Mouse (Mus musculus) megakaryocyte, embryonic 14.5 days (primary cell): ENCODE measurements around the gene Tcstv1. TPM values are rescaled to one million over a fixed set of nuclear protein-coding genes. Genes with fewer than 3 reads are reported as not detected.
"Not testable (repeated sequence)": the region's sequence is repeated elsewhere in the genome, so short reads cannot be mapped to it uniquely, and the experiment has no call there.

Experiments
- H3K27me3 ChIP-seq: replicated peaks from 2 replicates; pipeline ENCODE3; 2012; ENCODE audit warnings: inconsistent platforms
- H3K36me3 ChIP-seq: replicated peaks from 2 replicates; pipeline ENCODE3; 2012; ENCODE audit warnings: low read length, inconsistent platforms, mixed read lengths
- H3K4me1 ChIP-seq: 2 replicates; pipeline ENCODE4 v1.6.1; 2012; ENCODE audit warnings: inconsistent platforms
- H3K4me3 ChIP-seq: replicated peaks from 2 replicates; pipeline ENCODE3; 2012; ENCODE audit warnings: moderate library complexity, mild to moderate bottlenecking, inconsistent platforms
- H3K9me3 ChIP-seq: 2 replicates; pipeline ENCODE4 v1.6.1; 2012; ENCODE audit warnings: inconsistent platforms
- polyA plus RNA-seq: library from polyadenylated mRNA; stranded (reverse); fragments of >175 nt; gene quantifications from 2 replicates; pipeline ENCODE4 v1.2.3, GENCODE M21; 2012; ENCODE audit warnings: low replicate concordance; ENCODE audit not compliant: insufficient read depth

Tcstv1 gene
- polyA plus RNA-seq: not detected in 2 replicates

DNA sequence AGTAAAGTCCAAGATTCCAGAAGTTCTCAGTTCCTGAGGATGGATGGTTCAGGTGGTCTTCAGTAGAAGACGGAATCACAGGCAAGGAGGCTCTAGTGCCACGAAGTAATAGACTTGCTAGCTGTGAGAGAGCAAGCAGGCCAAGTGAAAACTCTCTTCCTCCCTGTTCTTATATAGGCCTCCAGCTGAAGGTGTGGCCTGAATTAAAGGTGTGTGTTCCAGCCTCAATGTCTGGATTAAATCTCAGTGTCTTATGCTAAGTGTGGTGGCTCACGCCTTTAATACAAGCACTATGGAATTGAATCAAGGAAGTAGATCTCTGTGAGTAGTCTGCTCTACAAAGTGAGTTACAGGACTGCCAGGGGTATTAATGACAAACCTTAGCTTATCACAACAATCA lies at the start of gene Tcstv1:
TSS of gene Tcstv1 (minus strand) at position 101 of the 400 bp plus-strand sequence.
- not testable (repeated sequence) for H3K36me3 ChIP-seq, H3K4me1 ChIP-seq, H3K4me3 ChIP-seq

GRCm38 (mm10) chr13:119929172-119929571 lies 34.6 kb upstream of the Tcstv1 start, which contains the start of gene Gm21761:
Gene Gm21761 (minus strand): TSS chr13:119929272.
- not testable (repeated sequence) for H3K36me3 ChIP-seq, H3K4me3 ChIP-seq, H3K4me1 ChIP-seq, H3K27me3 ChIP-seq, H3K9me3 ChIP-seq

More for the DNA sequence above, at the start of gene Tcstv1:
- not testable (repeated sequence) for H3K27me3 ChIP-seq, H3K9me3 ChIP-seq

DNA sequence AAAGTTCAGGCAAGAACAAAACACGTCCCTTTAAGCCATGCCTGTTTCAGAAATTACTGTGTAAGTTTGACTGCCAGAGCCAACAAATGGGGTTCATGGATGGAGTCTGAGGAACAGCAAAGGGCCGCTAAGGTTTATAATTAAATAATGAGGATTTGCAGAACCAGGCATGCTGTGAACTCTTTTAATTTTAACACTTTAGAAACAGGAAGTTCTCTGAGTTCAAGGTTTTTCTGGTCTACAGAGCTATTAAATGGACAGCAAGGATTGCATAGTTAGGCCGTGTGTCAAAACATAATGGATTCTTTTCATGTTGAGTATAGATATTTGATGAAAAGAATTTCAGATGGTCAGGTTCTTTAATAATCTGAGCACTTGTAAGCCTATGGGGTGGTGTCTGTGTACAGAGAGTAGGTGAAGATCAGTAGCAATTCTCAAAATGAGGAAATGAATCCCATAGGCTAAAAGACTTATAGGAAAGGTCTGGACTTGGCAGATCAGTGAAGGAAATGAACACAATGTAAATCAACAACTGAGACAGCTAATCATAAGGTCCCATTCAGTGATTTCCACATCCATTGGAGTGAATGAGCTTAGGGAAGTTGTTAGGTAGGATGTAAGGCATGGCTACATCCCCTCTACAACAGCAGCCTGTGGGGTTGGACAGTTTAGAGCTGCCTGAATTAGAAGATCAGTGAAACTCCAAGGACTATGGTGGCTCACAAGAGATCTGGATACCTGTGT lies 30.2 kb upstream of the Tcstv1 start:
- H3K9me3 ChIP-seq, H3K27me3 ChIP-seq, H3K4me3 ChIP-seq, H3K36me3 ChIP-seq, H3K4me1 ChIP-seq: not testable (repeated sequence)

DNA sequence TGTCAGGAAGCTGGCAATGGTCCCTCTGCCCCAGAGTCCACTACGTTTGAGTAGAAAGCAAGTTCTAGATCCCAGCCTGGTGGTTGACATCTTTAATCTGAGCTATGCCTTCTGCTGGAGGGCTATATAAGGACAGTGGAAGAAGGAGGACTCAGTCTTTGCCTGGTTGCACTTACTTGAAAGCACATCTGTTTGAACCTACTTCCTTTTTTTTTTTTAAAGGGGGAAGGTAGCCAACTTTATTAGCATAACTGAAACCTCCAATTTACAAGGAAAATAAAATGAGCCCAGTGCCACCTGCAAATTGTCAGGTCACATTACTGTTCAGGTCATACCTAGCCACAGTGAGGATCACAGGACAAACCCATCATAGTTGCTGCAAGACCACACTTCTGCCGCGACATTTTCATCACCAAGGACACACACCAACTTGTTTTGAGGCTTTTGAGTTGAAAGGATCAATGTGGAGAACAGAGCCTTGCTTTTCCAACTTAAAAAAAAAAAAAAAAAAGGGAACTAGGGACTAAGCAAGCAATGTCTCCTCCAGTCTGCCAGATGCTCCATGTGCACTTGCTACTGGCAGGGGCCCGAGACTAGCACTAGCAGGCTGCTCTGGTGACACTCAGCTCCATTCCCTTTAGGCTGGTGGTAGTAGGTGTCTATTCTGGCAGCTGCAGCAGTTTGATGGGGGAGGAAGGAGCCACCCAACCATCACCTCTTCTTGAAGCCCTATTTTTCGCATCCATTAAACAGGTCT lies 22.6 kb upstream of the Tcstv1 start:
- not testable (repeated sequence) for H3K36me3 ChIP-seq, H3K9me3 ChIP-seq, H3K4me3 ChIP-seq, H3K4me1 ChIP-seq, H3K27me3 ChIP-seq

DNA sequence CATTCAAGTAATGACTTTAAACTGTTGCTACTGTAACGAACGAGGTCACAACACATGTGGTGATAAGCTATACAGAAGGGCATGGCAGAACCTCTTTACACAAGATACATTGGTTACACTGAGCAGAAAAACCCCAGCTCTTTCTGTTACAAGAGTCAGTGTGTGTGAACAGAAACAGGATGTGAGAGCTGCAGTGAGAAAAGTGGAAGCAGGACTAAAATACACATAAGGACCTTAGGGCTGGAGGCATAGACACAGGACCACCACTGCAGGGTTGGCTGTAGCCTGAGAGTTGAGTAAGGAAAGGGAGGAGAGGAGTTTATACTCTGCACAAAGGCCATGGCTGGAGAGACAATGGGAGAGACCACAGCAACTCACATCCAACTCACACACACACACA lies 21.9 kb upstream of the Tcstv1 start:
- not testable (repeated sequence) for H3K27me3 ChIP-seq, H3K36me3 ChIP-seq, H3K4me3 ChIP-seq, H3K4me1 ChIP-seq, H3K9me3 ChIP-seq

- not testable (repeated sequence) for H3K9me3 ChIP-seq, H3K4me1 ChIP-seq, H3K36me3 ChIP-seq, H3K4me3 ChIP-seq, H3K27me3 ChIP-seq
These were observed 4.0 kb upstream of the Tcstv1 start for GRCm38 (mm10) chr13:119898549-119898948.

DNA sequence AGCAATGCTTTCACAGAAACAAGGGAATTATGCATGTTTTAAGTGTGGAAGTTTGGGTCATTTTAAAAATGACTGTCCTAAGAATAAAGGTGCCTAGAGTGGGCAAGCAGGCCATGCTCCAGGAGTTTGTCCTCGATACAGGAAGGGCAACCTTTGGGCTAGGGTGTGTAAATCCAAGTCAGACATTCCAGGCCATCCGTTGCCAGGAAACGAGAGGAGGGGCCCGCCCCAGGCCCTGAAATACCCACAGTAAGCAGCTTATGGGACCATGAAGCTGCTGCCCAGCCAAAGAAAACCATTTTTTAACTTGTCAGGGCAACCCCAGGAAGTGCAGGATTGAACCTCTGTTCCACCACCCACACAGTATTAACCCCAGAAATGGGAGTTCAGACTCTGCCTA lies 7.7 kb downstream of the Tcstv1 start:
- not testable (repeated sequence) for H3K27me3 ChIP-seq, H3K4me3 ChIP-seq, H3K4me1 ChIP-seq, H3K36me3 ChIP-seq, H3K9me3 ChIP-seq

DNA sequence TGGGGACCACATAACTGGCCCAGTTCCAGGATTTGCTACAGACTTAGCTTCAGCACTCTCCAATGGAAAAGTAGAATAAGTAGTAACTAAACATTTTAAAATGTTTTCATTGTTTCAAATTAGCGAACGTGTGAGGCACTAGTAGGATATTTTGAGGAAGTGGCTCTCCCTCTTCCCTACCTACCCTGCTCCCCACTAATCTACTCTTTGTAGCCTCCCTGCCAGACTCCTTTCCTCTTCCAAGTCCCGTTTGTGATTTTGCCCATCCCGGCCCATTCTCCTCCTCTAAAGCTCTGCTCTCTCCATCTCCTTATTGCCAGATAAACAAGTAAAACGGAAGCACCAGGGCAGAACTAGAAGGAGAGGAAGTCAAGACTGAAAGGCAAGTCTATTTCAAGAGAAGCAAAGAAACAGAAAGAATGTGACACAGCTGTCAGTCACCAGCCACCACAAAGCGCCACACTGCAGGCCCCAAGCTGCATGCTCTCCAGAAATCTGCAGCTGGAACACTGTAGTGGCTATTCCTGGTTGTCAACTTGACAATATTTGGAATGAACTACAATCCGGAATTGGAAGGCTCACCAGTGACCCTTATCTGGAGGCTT lies 30.1 kb downstream of the Tcstv1 start:
- not testable (repeated sequence) for H3K9me3 ChIP-seq, H3K27me3 ChIP-seq, H3K36me3 ChIP-seq, H3K4me1 ChIP-seq, H3K4me3 ChIP-seq

- not testable (repeated sequence) for H3K27me3 ChIP-seq, H3K9me3 ChIP-seq, H3K4me1 ChIP-seq, H3K36me3 ChIP-seq, H3K4me3 ChIP-seq
These were observed 32.2 kb downstream of the Tcstv1 start for GRCm38 (mm10) chr13:119862399-119862798.

Other genes with a start within 250 kb of the Tcstv1 start
- 5.2 and 20.7 TPM in 2 replicates for gene Hmgcs1, start 204.4 kb downstream of the Tcstv1 start, polyA plus RNA-seq
- gene Nim1k, start 138.9 kb downstream of the Tcstv1 start, polyA plus RNA-seq: 0.23 TPM in 1 of 2 replicates, not detected in the other
- gene Zfp131, start 103.9 kb downstream of the Tcstv1 start, polyA plus RNA-seq: 9.9 and 24.6 TPM in 2 replicates
- not detected in 2 replicates for gene AF067063, start 64.6 kb downstream of the Tcstv1 start, polyA plus RNA-seq
- gene D13Ertd608e, start 58.8 kb downstream of the Tcstv1 start, polyA plus RNA-seq: not detected in 2 replicates
- not detected in 2 replicates for gene Gm21761, start 34.5 kb upstream of the Tcstv1 start, polyA plus RNA-seq
- not detected in 2 replicates for gene B020031M17Rik, start 56.0 kb upstream of the Tcstv1 start, polyA plus RNA-seq
- not detected in 2 replicates for gene Gm36079, start 132.2 kb upstream of the Tcstv1 start, polyA plus RNA-seq
- 9.4 TPM in 1 of 2 replicates, not detected in the other for gene Gm21188, start 157.4 kb upstream of the Tcstv1 start, polyA plus RNA-seq
- gene Gm20767, start 245.5 kb upstream of the Tcstv1 start, polyA plus RNA-seq: not detected in 2 replicates